Mouse (Mus musculus) cortical plate, adult 2 months (tissue): ENCODE results near the gene Ppm1e.

Experiments used
- CTCF ChIP-seq: fragments of 200-500 bp; IDR thresholded peaks from 2 replicates; pipeline ENCODE4 v1.5.1; 2011; ENCODE audit warnings: mild to moderate bottlenecking, control low read depth, low read length; ENCODE audit not compliant: insufficient read depth; ENCODE audit errors: extremely low read depth
- POLR2A ChIP-seq: fragments of 200-500 bp; IDR thresholded peaks from 2 replicates; pipeline ENCODE4 v1.6.1; 2011; ENCODE audit warnings: mild to moderate bottlenecking, low read length, control low read depth; ENCODE audit not compliant: insufficient read depth; ENCODE audit errors: extremely low read depth

- TF ChIP-seq CTCF (no peak), POLR2A (no peak)
These were observed 82.4 kb downstream of the Ppm1e start for GRCm38 (mm10) chr11:87276240-87276985.
